Mouse (Mus musculus) right cerebral cortex, postnatal 36 days (tissue): Measurements from ENCODE around the gene Tmem87b.

ENCODE experiments used
- DNase-seq, 2 experiments: peaks; one replicate each; pipeline ENCODE4 v3.0.0; 2022; ENCODE audit warnings: low spot score in 2 of 2, mixed read lengths in 1 of 2

Gene Tmem87b

GRCm38 (mm10) chr2:128887866-128888550 is 70.1 kb downstream of the Tmem87b start:
- no peak for DNase-seq

GRCm38 (mm10) chr2:128890661-128891335 is 72.9 kb downstream of the Tmem87b start:
- no peak for DNase-seq

GRCm38 (mm10) chr2:128892180-128892721 is 74.3 kb downstream of the Tmem87b start:
- no peak for DNase-seq

GRCm38 (mm10) chr2:128902843-128903242 is 84.9 kb downstream of the Tmem87b start:
- DNase-seq: no peak

GRCm38 (mm10) chr2:128903661-128904060 is 85.7 kb downstream of the Tmem87b start:
- DNase-seq: no peak
